Mouse (Mus musculus): ENCODE measurements around the gene March10. TPM values are rescaled to one million over a fixed set of nuclear protein-coding genes. Genes with fewer than 3 reads are reported as not detected.

March10 gene
- total RNA-seq, 1 experiment, result 0.22 TPM

DNA sequence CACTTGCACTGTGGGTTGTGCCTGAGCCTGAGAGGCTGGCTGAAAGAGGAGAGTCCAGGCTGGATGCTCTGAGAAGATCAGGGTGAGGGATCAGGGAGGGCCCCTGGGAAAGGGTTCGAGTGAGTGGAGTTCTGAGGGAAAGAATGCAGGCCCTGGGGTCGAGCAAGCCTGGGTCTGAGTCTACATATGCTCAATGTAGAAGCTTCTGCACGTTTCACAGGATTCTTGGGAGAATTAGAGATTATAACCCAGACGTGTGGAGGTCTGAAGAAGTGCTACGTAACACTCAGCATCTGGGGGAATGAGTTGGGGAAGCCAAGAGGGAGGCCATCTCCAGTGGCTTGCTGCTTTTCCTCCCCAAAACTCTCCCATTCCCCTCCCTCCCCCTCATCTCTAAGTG lies 34.4 kb upstream of the March10 start:
- no peaks in the 10 kb centered on the region for H3K9me3 ChIP-seq (ENCODE audit: control insufficient read depth, insufficient read depth, low read depth, low read length)
- TF ChIP-seq ZC3H11A (IDR thresholded peaks at IDR 0.05; ENCODE audit: borderline replicate concordance, low read depth, low read length) (no peak), MAFK (IDR thresholded peaks at IDR 0.05; ENCODE audit: insufficient read depth, low read depth, low read length) (no peak), HCFC1 (IDR thresholded peaks at IDR 0.05; ENCODE audit: borderline replicate concordance, insufficient read depth, low read length) (no peak), CHD2 (IDR thresholded peaks at IDR 0.05; ENCODE audit: low read depth, low read length) (no peak), ZNF384 (IDR thresholded peaks at IDR 0.05; ENCODE audit: low read depth, low read length) (no peak)
- H3K4me3 ChIP-seq (ENCODE audit: insufficient read depth in 1 of 2, low read depth in 1 of 2, low read length in 2 of 2, poor library complexity in 1 of 2, severe bottlenecking in 1 of 2), result no peak overlapping the region
- no peak overlapping the region for H3K9ac ChIP-seq (ENCODE audit: insufficient read depth, low read depth, low read length, poor library complexity, severe bottlenecking)
- in situ Hi-C loops (cut with MboI; ENCODE audit: low sequenced_read_pairs in 2 of 2, unreplicated experiment in 2 of 2), result no loop called here
- DNase-seq (ENCODE audit: low read depth, low spot score), result no peak
- no peak overlapping the region for H3K27ac ChIP-seq (ENCODE audit: insufficient read depth, low read depth, low read length, poor library complexity, severe bottlenecking)
- no peaks in the 10 kb centered on the region for H3K36me3 ChIP-seq (ENCODE audit: control insufficient read depth, insufficient read depth, low read length, poor library complexity, severe bottlenecking)
- H3K4me1 ChIP-seq (ENCODE audit: control insufficient read depth in 2 of 2, insufficient read depth in 2 of 2, low read length in 2 of 2, poor library complexity in 1 of 2), result no peaks in the 10 kb centered on the region

DNA sequence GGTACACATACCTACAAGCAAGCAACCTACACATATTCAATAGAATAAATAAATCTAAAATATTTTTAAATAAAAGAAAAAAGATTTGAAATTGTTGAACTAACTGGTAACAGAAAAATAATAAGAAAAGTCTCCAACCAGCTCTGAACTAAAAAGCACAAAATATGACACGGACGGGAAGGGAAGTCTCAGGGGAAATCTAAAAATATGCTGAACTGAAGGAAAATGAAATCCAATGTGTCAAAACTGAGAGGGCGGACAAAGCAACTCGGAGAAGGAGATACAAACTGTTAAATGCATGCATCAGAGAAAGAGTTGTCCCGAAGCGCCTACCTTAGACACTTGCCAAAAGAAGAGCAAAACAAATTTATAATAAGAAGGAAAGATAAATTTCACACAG lies 28.9 kb upstream of the March10 start:
- no peak overlapping the region for H3K4me3 ChIP-seq (ENCODE audit: insufficient read depth in 1 of 2, low read depth in 1 of 2, low read length in 2 of 2, poor library complexity in 1 of 2, severe bottlenecking in 1 of 2)
- H3K9me3 ChIP-seq (ENCODE audit: control insufficient read depth, insufficient read depth, low read depth, low read length), result no peaks in the 10 kb centered on the region
- DNase-seq (ENCODE audit: low read depth, low spot score), result no peak
- in situ Hi-C loops (cut with MboI; ENCODE audit: low sequenced_read_pairs in 2 of 2, unreplicated experiment in 2 of 2), result no loop called here
- TF ChIP-seq CHD2 (IDR thresholded peaks at IDR 0.05; ENCODE audit: low read depth, low read length) (no peak), ZC3H11A (IDR thresholded peaks at IDR 0.05; ENCODE audit: borderline replicate concordance, low read depth, low read length) (no peak), MAFK (IDR thresholded peaks at IDR 0.05; ENCODE audit: insufficient read depth, low read depth, low read length) (no peak), ZNF384 (IDR thresholded peaks at IDR 0.05; ENCODE audit: low read depth, low read length) (no peak), HCFC1 (IDR thresholded peaks at IDR 0.05; ENCODE audit: borderline replicate concordance, insufficient read depth, low read length) (no peak)
- H3K4me1 ChIP-seq (ENCODE audit: control insufficient read depth in 2 of 2, insufficient read depth in 2 of 2, low read length in 2 of 2, poor library complexity in 1 of 2), result no peaks in the 10 kb centered on the region
- H3K36me3 ChIP-seq (ENCODE audit: control insufficient read depth, insufficient read depth, low read length, poor library complexity, severe bottlenecking), result no peaks in the 10 kb centered on the region
- H3K27ac ChIP-seq (ENCODE audit: insufficient read depth, low read depth, low read length, poor library complexity, severe bottlenecking), result no peak overlapping the region
- no peak overlapping the region for H3K9ac ChIP-seq (ENCODE audit: insufficient read depth, low read depth, low read length, poor library complexity, severe bottlenecking)

GRCm38 (mm10) chr11:105484993-105485392 lies 28.5 kb upstream of the March10 start:
- Histone ChIP-seq H3K9me3 (ENCODE audit: control insufficient read depth, insufficient read depth, low read depth, low read length) (no peaks in the 10 kb centered on the region), H3K27ac (ENCODE audit: insufficient read depth, low read depth, low read length, poor library complexity, severe bottlenecking) (no peak overlapping the region), H3K4me1 (ENCODE audit: control insufficient read depth in 2 of 2, insufficient read depth in 2 of 2, low read length in 2 of 2, poor library complexity in 1 of 2) (no peaks in the 10 kb centered on the region), H3K4me3 (ENCODE audit: insufficient read depth in 1 of 2, low read depth in 1 of 2, low read length in 2 of 2, poor library complexity in 1 of 2, severe bottlenecking in 1 of 2) (no peak overlapping the region), H3K36me3 (ENCODE audit: control insufficient read depth, insufficient read depth, low read length, poor library complexity, severe bottlenecking) (no peaks in the 10 kb centered on the region), H3K9ac (ENCODE audit: insufficient read depth, low read depth, low read length, poor library complexity, severe bottlenecking) (no peak overlapping the region)
- DNase-seq (ENCODE audit: low read depth, low spot score), result no peak
- TF ChIP-seq MAFK (IDR thresholded peaks at IDR 0.05; ENCODE audit: insufficient read depth, low read depth, low read length) (no peak), HCFC1 (IDR thresholded peaks at IDR 0.05; ENCODE audit: borderline replicate concordance, insufficient read depth, low read length) (no peak), ZNF384 (IDR thresholded peaks at IDR 0.05; ENCODE audit: low read depth, low read length) (no peak), CHD2 (IDR thresholded peaks at IDR 0.05; ENCODE audit: low read depth, low read length) (no peak), ZC3H11A (IDR thresholded peaks at IDR 0.05; ENCODE audit: borderline replicate concordance, low read depth, low read length) (no peak)
- in situ Hi-C loops (cut with MboI; ENCODE audit: low sequenced_read_pairs in 2 of 2, unreplicated experiment in 2 of 2), result no loop called here

DNA sequence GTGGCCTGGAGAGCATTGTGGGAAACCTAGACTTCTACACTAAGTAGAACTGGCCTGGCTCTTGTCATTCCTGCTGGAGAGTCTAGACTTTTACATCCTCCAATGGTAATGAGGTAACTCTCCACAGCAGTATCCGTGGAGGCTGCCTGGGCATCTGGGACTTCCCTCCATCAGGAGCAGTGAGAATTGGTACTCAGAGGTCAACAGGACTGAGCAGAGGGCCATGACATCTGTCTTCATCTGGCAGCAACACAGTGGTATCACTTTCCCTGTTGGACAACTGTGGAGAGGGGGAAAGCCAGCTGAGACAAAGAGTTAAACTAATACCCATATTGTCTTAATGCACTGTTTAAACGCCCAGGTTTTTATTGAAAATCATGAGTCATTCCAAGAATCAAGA lies 26.2 kb upstream of the March10 start:
- Histone ChIP-seq H3K27ac (ENCODE audit: insufficient read depth, low read depth, low read length, poor library complexity, severe bottlenecking) (no peak overlapping the region), H3K9ac (ENCODE audit: insufficient read depth, low read depth, low read length, poor library complexity, severe bottlenecking) (no peak overlapping the region), H3K4me1 (ENCODE audit: control insufficient read depth in 2 of 2, insufficient read depth in 2 of 2, low read length in 2 of 2, poor library complexity in 1 of 2) (no peaks in the 10 kb centered on the region), H3K9me3 (ENCODE audit: control insufficient read depth, insufficient read depth, low read depth, low read length) (no peaks in the 10 kb centered on the region), H3K36me3 (ENCODE audit: control insufficient read depth, insufficient read depth, low read length, poor library complexity, severe bottlenecking) (no peaks in the 10 kb centered on the region), H3K4me3 (ENCODE audit: insufficient read depth in 1 of 2, low read depth in 1 of 2, low read length in 2 of 2, poor library complexity in 1 of 2, severe bottlenecking in 1 of 2) (no peak overlapping the region)
- in situ Hi-C loops (cut with MboI; ENCODE audit: low sequenced_read_pairs in 2 of 2, unreplicated experiment in 2 of 2), result no loop called here
- DNase-seq (ENCODE audit: low read depth, low spot score), result no peak
- no peak for TF ChIP-seq ZNF384 (IDR thresholded peaks at IDR 0.05; ENCODE audit: low read depth, low read length)
- no peak for TF ChIP-seq ZC3H11A (IDR thresholded peaks at IDR 0.05; ENCODE audit: borderline replicate concordance, low read depth, low read length)
- TF ChIP-seq MAFK (IDR thresholded peaks at IDR 0.05; ENCODE audit: insufficient read depth, low read depth, low read length), result no peak
- TF ChIP-seq HCFC1 (IDR thresholded peaks at IDR 0.05; ENCODE audit: borderline replicate concordance, insufficient read depth, low read length), result no peak
- TF ChIP-seq CHD2 (IDR thresholded peaks at IDR 0.05; ENCODE audit: low read depth, low read length), result no peak

- DNase-seq (ENCODE audit: low read depth, low spot score), result no peak
- H3K4me1 ChIP-seq (ENCODE audit: control insufficient read depth in 2 of 2, insufficient read depth in 2 of 2, low read length in 2 of 2, poor library complexity in 1 of 2), result no peaks in the 10 kb centered on the region
- in situ Hi-C loops (cut with MboI; ENCODE audit: low sequenced_read_pairs in 2 of 2, unreplicated experiment in 2 of 2), result no loop called here
- no peak overlapping the region for H3K4me3 ChIP-seq (ENCODE audit: insufficient read depth in 1 of 2, low read depth in 1 of 2, low read length in 2 of 2, poor library complexity in 1 of 2, severe bottlenecking in 1 of 2)
- H3K9ac ChIP-seq (ENCODE audit: insufficient read depth, low read depth, low read length, poor library complexity, severe bottlenecking), result no peak overlapping the region
- H3K9me3 ChIP-seq (ENCODE audit: control insufficient read depth, insufficient read depth, low read depth, low read length), result no peaks in the 10 kb centered on the region
- TF ChIP-seq ZNF384 (IDR thresholded peaks at IDR 0.05; ENCODE audit: low read depth, low read length), result no peak
- H3K36me3 ChIP-seq (ENCODE audit: control insufficient read depth, insufficient read depth, low read length, poor library complexity, severe bottlenecking), result no peaks in the 10 kb centered on the region
- no peak overlapping the region for H3K27ac ChIP-seq (ENCODE audit: insufficient read depth, low read depth, low read length, poor library complexity, severe bottlenecking)
Observed at GRCm38 (mm10) chr11:105474746-105475145, 18.2 kb upstream of the March10 start.

All from ES-E14 (cell line).